Mouse (Mus musculus): ENCODE measurements at regions not wholly inside any gene's neighbourhood (a gene's known extent, or its start where the extent isn't known, plus 50 kb on each side); places are given as distances from the start of the nearest gene placed in this dataset.
A peak's percentile ranks its signal among the peaks of the same experiment; 100 is the strongest.

GRCm38 (mm10) chr16:9280431-9280830, 450.5 kb downstream of the 1810013L24Rik start:
- Histone ChIP-seq H3K4me2 (ENCODE audit: low read depth, low read length) (no peak overlapping the region), H3K9me3 (ENCODE audit: control insufficient read depth, low read length) (no peaks in the 10 kb centered on the region), H3K4me1 (ENCODE audit: control insufficient read depth, insufficient read depth, low read length) (no peaks in the 10 kb centered on the region), H3K27ac (replicated peaks; ENCODE audit: low read depth, low read length) (no peak overlapping the region), H3K27me3 (replicated peaks; ENCODE audit: control insufficient read depth, insufficient read depth, low read length) (no peaks in the 10 kb centered on the region), H3K36me3 (ENCODE audit: control insufficient read depth, insufficient read depth, low read length) (no peaks in the 10 kb centered on the region), H3K4me3 (ENCODE audit: low read depth, low read length) (no peak overlapping the region), H3K9ac (ENCODE audit: low read depth, low read length) (no peak overlapping the region)
- ATAC-seq (ENCODE audit: low read depth) = no peak
- WGBS = 69% methylated on average over 4 of the region's 4 CpGs
- no peak for DNase-seq (ENCODE audit: low spot score)

GRCm38 (mm10) chr16:9280931-9281330, 451.0 kb downstream of the 1810013L24Rik start:
- peak; percentile 67 for DNase-seq (ENCODE audit: low spot score)
- H3K4me3 ChIP-seq (ENCODE audit: low read depth, low read length) = no peak overlapping the region
- H3K4me2 ChIP-seq (ENCODE audit: low read depth, low read length) = no peak overlapping the region
- no peaks in the 10 kb centered on the region for H3K9me3 ChIP-seq (ENCODE audit: control insufficient read depth, low read length)
- no peaks in the 10 kb centered on the region for H3K36me3 ChIP-seq (ENCODE audit: control insufficient read depth, insufficient read depth, low read length)
- no peaks in the 10 kb centered on the region for H3K4me1 ChIP-seq (ENCODE audit: control insufficient read depth, insufficient read depth, low read length)
- no peak overlapping the region for H3K9ac ChIP-seq (ENCODE audit: low read depth, low read length)
- WGBS = 6% methylated on average over 5 of the region's 5 CpGs
- no peaks in the 10 kb centered on the region for H3K27me3 ChIP-seq (replicated peaks; ENCODE audit: control insufficient read depth, insufficient read depth, low read length)
- peak; percentile 78; the same call in 1 of the 2 replicates for ATAC-seq (ENCODE audit: low read depth)
- no peak overlapping the region for H3K27ac ChIP-seq (replicated peaks; ENCODE audit: low read depth, low read length)

GRCm38 (mm10) chr16:9284423-9284822, 454.5 kb downstream of the 1810013L24Rik start:
- Histone ChIP-seq H3K27ac (replicated peaks; ENCODE audit: low read depth, low read length) (no peak overlapping the region), H3K36me3 (ENCODE audit: control insufficient read depth, insufficient read depth, low read length) (no peaks in the 10 kb centered on the region), H3K4me2 (ENCODE audit: low read depth, low read length) (no peak overlapping the region), H3K9me3 (ENCODE audit: control insufficient read depth, low read length) (no peaks in the 10 kb centered on the region), H3K9ac (ENCODE audit: low read depth, low read length) (no peak overlapping the region), H3K4me3 (ENCODE audit: low read depth, low read length) (no peak overlapping the region), H3K27me3 (replicated peaks; ENCODE audit: control insufficient read depth, insufficient read depth, low read length) (no peaks in the 10 kb centered on the region), H3K4me1 (ENCODE audit: control insufficient read depth, insufficient read depth, low read length) (no peaks in the 10 kb centered on the region)
- DNase-seq (ENCODE audit: low spot score) = no peak
- 33% methylated on average over 3 of the region's 3 CpGs for WGBS
- ATAC-seq (ENCODE audit: low read depth) = no peak

GRCm38 (mm10) chr16:9285921-9286320, 456.0 kb downstream of the 1810013L24Rik start:
- H3K36me3 ChIP-seq (ENCODE audit: control insufficient read depth, insufficient read depth, low read length) = no peaks in the 10 kb centered on the region
- no peak overlapping the region for H3K9ac ChIP-seq (ENCODE audit: low read depth, low read length)
- WGBS = 100% methylated on average over 1 of the region's 1 CpGs
- DNase-seq (ENCODE audit: low spot score) (no peak), ATAC-seq (ENCODE audit: low read depth) (no peak)
- H3K4me3 ChIP-seq (ENCODE audit: low read depth, low read length) = no peak overlapping the region
- H3K4me2 ChIP-seq (ENCODE audit: low read depth, low read length) = no peak overlapping the region
- no peak overlapping the region for H3K27ac ChIP-seq (replicated peaks; ENCODE audit: low read depth, low read length)
- H3K4me1 ChIP-seq (ENCODE audit: control insufficient read depth, insufficient read depth, low read length) = no peaks in the 10 kb centered on the region
- H3K9me3 ChIP-seq (ENCODE audit: control insufficient read depth, low read length) = no peaks in the 10 kb centered on the region
- H3K27me3 ChIP-seq (replicated peaks; ENCODE audit: control insufficient read depth, insufficient read depth, low read length) = no peaks in the 10 kb centered on the region

- 74% methylated on average over 6 of the region's 6 CpGs for whole genome bisulfite sequencing
- no peaks in the 10 kb centered on the region for H3K27me3 ChIP-seq (replicated peaks; ENCODE audit: control insufficient read depth, insufficient read depth, low read length)
- no peaks in the 10 kb centered on the region for H3K9me3 ChIP-seq (ENCODE audit: control insufficient read depth, low read length)
- no peak overlapping the region for H3K4me3 ChIP-seq (ENCODE audit: low read depth, low read length)
- H3K9ac ChIP-seq (ENCODE audit: low read depth, low read length) = no peak overlapping the region
- ATAC-seq (ENCODE audit: low read depth) = no peak
- no peaks in the 10 kb centered on the region for H3K36me3 ChIP-seq (ENCODE audit: control insufficient read depth, insufficient read depth, low read length)
- peak; percentile 31 for DNase-seq (ENCODE audit: low spot score)
- H3K4me2 ChIP-seq (ENCODE audit: low read depth, low read length) = no peak overlapping the region
- no peak overlapping the region for H3K27ac ChIP-seq (replicated peaks; ENCODE audit: low read depth, low read length)
- no peaks in the 10 kb centered on the region for H3K4me1 ChIP-seq (ENCODE audit: control insufficient read depth, insufficient read depth, low read length)
Observed at GRCm38 (mm10) chr16:9287557-9287956, 457.7 kb downstream of the 1810013L24Rik start.

GRCm38 (mm10) chr16:9291356-9292020, 461.6 kb downstream of the 1810013L24Rik start:
- no peaks in the 10 kb centered on the region for H3K4me1 ChIP-seq (ENCODE audit: control insufficient read depth, insufficient read depth, low read length)
- no peak overlapping the region for H3K4me3 ChIP-seq (ENCODE audit: low read depth, low read length)
- peak; percentile 50 for ATAC-seq (ENCODE audit: low read depth)
- peak; percentile 3 for DNase-seq (ENCODE audit: low spot score)
- 62% methylated on average over 4 of the region's 4 CpGs for WGBS
- H3K9ac ChIP-seq (ENCODE audit: low read depth, low read length) = no peak overlapping the region
- no peak overlapping the region for H3K27ac ChIP-seq (replicated peaks; ENCODE audit: low read depth, low read length)
- H3K4me2 ChIP-seq (ENCODE audit: low read depth, low read length) = no peak overlapping the region
- no peaks in the 10 kb centered on the region for H3K36me3 ChIP-seq (ENCODE audit: control insufficient read depth, insufficient read depth, low read length)
- no peaks in the 10 kb centered on the region for H3K9me3 ChIP-seq (ENCODE audit: control insufficient read depth, low read length)
- H3K27me3 ChIP-seq (replicated peaks; ENCODE audit: control insufficient read depth, insufficient read depth, low read length) = no peaks in the 10 kb centered on the region

- 79% methylated on average over 4 of the region's 4 CpGs for WGBS
- Histone ChIP-seq H3K27ac (replicated peaks; ENCODE audit: low read depth, low read length) (no peak overlapping the region), H3K4me3 (ENCODE audit: low read depth, low read length) (no peak overlapping the region), H3K9ac (ENCODE audit: low read depth, low read length) (no peak overlapping the region), H3K4me2 (ENCODE audit: low read depth, low read length) (no peak overlapping the region), H3K27me3 (replicated peaks; ENCODE audit: control insufficient read depth, insufficient read depth, low read length) (no peaks in the 10 kb centered on the region), H3K4me1 (ENCODE audit: control insufficient read depth, insufficient read depth, low read length) (no peaks in the 10 kb centered on the region), H3K9me3 (ENCODE audit: control insufficient read depth, low read length) (no peaks in the 10 kb centered on the region), H3K36me3 (ENCODE audit: control insufficient read depth, insufficient read depth, low read length) (no peaks in the 10 kb centered on the region)
- no peak for ATAC-seq (ENCODE audit: low read depth)
- no peak for DNase-seq (ENCODE audit: low spot score)
Observed at GRCm38 (mm10) chr16:9303134-9303533, 473.2 kb downstream of the 1810013L24Rik start.

- Histone ChIP-seq H3K4me1 (ENCODE audit: control insufficient read depth, insufficient read depth, low read length) (no peaks in the 10 kb centered on the region), H3K9ac (ENCODE audit: low read depth, low read length) (no peak overlapping the region), H3K4me3 (ENCODE audit: low read depth, low read length) (no peak overlapping the region), H3K36me3 (ENCODE audit: control insufficient read depth, insufficient read depth, low read length) (no peaks in the 10 kb centered on the region), H3K27me3 (replicated peaks; ENCODE audit: control insufficient read depth, insufficient read depth, low read length) (no peaks in the 10 kb centered on the region), H3K4me2 (ENCODE audit: low read depth, low read length) (no peak overlapping the region), H3K27ac (replicated peaks; ENCODE audit: low read depth, low read length) (no peak overlapping the region), H3K9me3 (ENCODE audit: control insufficient read depth, low read length) (no peaks in the 10 kb centered on the region)
- WGBS = 94% methylated on average over 1 of the region's 1 CpGs
- ATAC-seq (ENCODE audit: low read depth) (no peak), DNase-seq (ENCODE audit: low spot score) (no peak)
Observed at GRCm38 (mm10) chr16:9304079-9304478, 474.2 kb downstream of the 1810013L24Rik start.

- no peak overlapping the region for H3K4me3 ChIP-seq (ENCODE audit: low read depth, low read length)
- WGBS = 24% methylated on average over 1 of the region's 1 CpGs
Observed at GRCm38 (mm10) chr16:9310744-9311143, 480.8 kb downstream of the 1810013L24Rik start.

More at GRCm38 (mm10) chr16:9310744-9311143, 480.8 kb downstream of the 1810013L24Rik start:
- H3K4me2 ChIP-seq (ENCODE audit: low read depth, low read length) = no peak overlapping the region
- DNase-seq (ENCODE audit: low spot score) (no peak), ATAC-seq (ENCODE audit: low read depth) (no peak)
- no peaks in the 10 kb centered on the region for H3K27me3 ChIP-seq (replicated peaks; ENCODE audit: control insufficient read depth, insufficient read depth, low read length)
- no peaks in the 10 kb centered on the region for H3K36me3 ChIP-seq (ENCODE audit: control insufficient read depth, insufficient read depth, low read length)
- no peaks in the 10 kb centered on the region for H3K4me1 ChIP-seq (ENCODE audit: control insufficient read depth, insufficient read depth, low read length)
- H3K27ac ChIP-seq (replicated peaks; ENCODE audit: low read depth, low read length) = no peak overlapping the region
- no peak overlapping the region for H3K9ac ChIP-seq (ENCODE audit: low read depth, low read length)
- H3K9me3 ChIP-seq (ENCODE audit: control insufficient read depth, low read length) = no peaks in the 10 kb centered on the region
